Mouse (Mus musculus) cerebellum, adult 11-12 months (tissue): ENCODE measurements around the gene Irf7.

Experiments
- DNase-seq: peaks from one replicate; pipeline ENCODE4 v3.0.0; 2022

Irf7 gene

GRCm38 (mm10) chr7:141265739-141266561, at the start of gene Irf7:
Irf7 (minus strand) TSS chr7:141266481.
- peak; percentile 35 for DNase-seq

- no peak for DNase-seq
These were observed 49.7 kb upstream of the Irf7 start for GRCm38 (mm10) chr7:141315974-141316373.

GRCm38 (mm10) chr7:141315076-141315475, 48.8 kb upstream of the Irf7 start:
- DNase-seq, result no peak

- DNase-seq, result no peak
These were observed 48.1 kb upstream of the Irf7 start for GRCm38 (mm10) chr7:141314416-141314815.

GRCm38 (mm10) chr7:141304537-141304936, 38.3 kb upstream of the Irf7 start:
- no peak for DNase-seq

GRCm38 (mm10) chr7:141302702-141303268, 36.5 kb upstream of the Irf7 start:
- DNase-seq, result no peak

GRCm38 (mm10) chr7:141301386-141301785, 35.1 kb upstream of the Irf7 start:
- DNase-seq, result peak; percentile 74

GRCm38 (mm10) chr7:141299175-141299574, 32.9 kb upstream of the Irf7 start:
- DNase-seq, result peak; percentile 89

- no peak for DNase-seq
These were observed 31.8 kb upstream of the Irf7 start for GRCm38 (mm10) chr7:141297926-141298650.

- no peak for DNase-seq
These were observed 28.2 kb upstream of the Irf7 start for GRCm38 (mm10) chr7:141294479-141294878.

GRCm38 (mm10) chr7:141293852-141294471, 27.7 kb upstream of the Irf7 start:
- DNase-seq, result no peak

GRCm38 (mm10) chr7:141292583-141293388, 26.5 kb upstream of the Irf7 start:
- DNase-seq, result no peak

- no peak for DNase-seq
These were observed 25.8 kb upstream of the Irf7 start, which contains the start of gene Drd4 for GRCm38 (mm10) chr7:141291921-141292582. Drd4 (plus strand) TSS chr7:141292006.

GRCm38 (mm10) chr7:141288042-141288441, 21.8 kb upstream of the Irf7 start:
- DNase-seq, result no peak

GRCm38 (mm10) chr7:141282756-141283155, 16.5 kb upstream of the Irf7 start:
- DNase-seq, result no peak

GRCm38 (mm10) chr7:141281442-141281841, 15.2 kb upstream of the Irf7 start:
- DNase-seq, result no peak

GRCm38 (mm10) chr7:141278766-141279590, 12.7 kb upstream of the Irf7 start, which contains the start of gene Sct:
Sct (minus strand) TSS chr7:141279133.
- DNase-seq, result peak; percentile 58

GRCm38 (mm10) chr7:141277701-141278678, 11.7 kb upstream of the Irf7 start:
- peak; percentile 12 for DNase-seq

GRCm38 (mm10) chr7:141276546-141276945, 10.3 kb upstream of the Irf7 start, which contains the start of gene Cdhr5:
Cdhr5 (minus strand) TSS chr7:141276786.
- DNase-seq, result peak; percentile 28
